Mouse (Mus musculus): ENCODE measurements around the gene Thtpa. TPM values are rescaled to one million over a fixed set of nuclear protein-coding genes. Genes with fewer than 3 reads are reported as not detected.

Gene Thtpa
- polyA plus RNA-seq, 1 experiment from 2014 or later: 29.8 TPM

GRCm38 (mm10) chr14:55063581-55064381 is 30.8 kb upstream of the Thtpa start:
- H3K4me2 ChIP-seq: no peak overlapping the region
- 90% methylated on average over 22 of the region's 22 CpGs for WGBS
- no peak overlapping the region for H3K27ac ChIP-seq (replicated peaks)
- no peaks in the 10 kb centered on the region for H3K9me3 ChIP-seq
- peaks cover 68% of the 10 kb centered on the region for H3K36me3 ChIP-seq
- H3K4me1 ChIP-seq (replicated peaks): peaks cover 56% of the 10 kb centered on the region
- no peak overlapping the region for H3K4me3 ChIP-seq
- H3K9ac ChIP-seq: no peak overlapping the region
- H3K27me3 ChIP-seq: no peaks in the 10 kb centered on the region
- ATAC-seq (ENCODE audit: low read depth): no peak

GRCm38 (mm10) chr14:55064481-55065370 is 29.9 kb upstream of the Thtpa start:
- Histone ChIP-seq H3K4me3 (no peak overlapping the region), H3K27ac (replicated peaks) (no peak overlapping the region), H3K36me3 (peaks cover 78% of the 10 kb centered on the region), H3K4me2 (no peak overlapping the region), H3K9me3 (no peaks in the 10 kb centered on the region), H3K27me3 (no peaks in the 10 kb centered on the region), H3K9ac (no peak overlapping the region), H3K4me1 (replicated peaks) (peaks cover 46% of the 10 kb centered on the region)
- no peak for ATAC-seq (ENCODE audit: low read depth)
- 79% methylated on average over 35 of the region's 35 CpGs for WGBS

- H3K27me3 ChIP-seq: no peaks in the 10 kb centered on the region
- no peaks in the 10 kb centered on the region for H3K9me3 ChIP-seq
- H3K4me3 ChIP-seq: no peak overlapping the region
- WGBS: 85% methylated on average over 13 of the region's 13 CpGs
- H3K4me2 ChIP-seq: no peak overlapping the region
- ATAC-seq (ENCODE audit: low read depth): no peak
- H3K4me1 ChIP-seq (replicated peaks): peaks cover 42% of the 10 kb centered on the region
- no peak overlapping the region for H3K27ac ChIP-seq (replicated peaks)
- peaks cover 84% of the 10 kb centered on the region for H3K36me3 ChIP-seq
- H3K9ac ChIP-seq: no peak overlapping the region
Observed at GRCm38 (mm10) chr14:55065391-55065790, 29.2 kb upstream of the Thtpa start.

- Histone ChIP-seq H3K4me3 (no peak overlapping the region), H3K9me3 (no peaks in the 10 kb centered on the region), H3K27ac (replicated peaks) (no peak overlapping the region), H3K4me1 (replicated peaks) (peaks cover 35% of the 10 kb centered on the region), H3K27me3 (no peaks in the 10 kb centered on the region), H3K9ac (no peak overlapping the region), H3K36me3 (peaks cover 91% of the 10 kb centered on the region), H3K4me2 (no peak overlapping the region)
- 90% methylated on average over 8 of the region's 8 CpGs for WGBS
- ATAC-seq (ENCODE audit: low read depth): no peak
Observed at GRCm38 (mm10) chr14:55066042-55066441, 28.5 kb upstream of the Thtpa start.

GRCm38 (mm10) chr14:55071756-55072155 is 22.8 kb upstream of the Thtpa start:
- no peak overlapping the region for H3K4me3 ChIP-seq
- H3K27me3 ChIP-seq: no peaks in the 10 kb centered on the region
- peaks cover 35% of the 10 kb centered on the region for H3K4me1 ChIP-seq (replicated peaks)
- H3K4me2 ChIP-seq: peak overlapping the region; percentile 20; the same call in 1 of the 2 replicates
- 22% methylated on average over 19 of the region's 19 CpGs for WGBS
- H3K9me3 ChIP-seq: no peaks in the 10 kb centered on the region
- H3K27ac ChIP-seq (replicated peaks): peak overlapping the region; percentile 28
- H3K36me3 ChIP-seq: peaks cover 83% of the 10 kb centered on the region
- ATAC-seq (ENCODE audit: low read depth): no peak
- peak overlapping the region; percentile 53; the same call in 1 of the 2 replicates for H3K9ac ChIP-seq

- Histone ChIP-seq H3K27me3 (no peaks in the 10 kb centered on the region), H3K4me2 (no peak overlapping the region), H3K36me3 (peaks cover 57% of the 10 kb centered on the region), H3K27ac (replicated peaks) (no peak overlapping the region), H3K9me3 (no peaks in the 10 kb centered on the region), H3K4me1 (replicated peaks) (peaks cover 62% of the 10 kb centered on the region), H3K4me3 (no peak overlapping the region), H3K9ac (no peak overlapping the region)
- ATAC-seq (ENCODE audit: low read depth): no peak
- WGBS: 89% methylated on average over 12 of the region's 12 CpGs
Observed at GRCm38 (mm10) chr14:55074416-55074815, 20.2 kb upstream of the Thtpa start.

- no peaks in the 10 kb centered on the region for H3K9me3 ChIP-seq
- no peak overlapping the region for H3K4me2 ChIP-seq
- H3K4me3 ChIP-seq: no peak overlapping the region
- H3K27me3 ChIP-seq: no peaks in the 10 kb centered on the region
- H3K4me1 ChIP-seq (replicated peaks): peaks cover 78% of the 10 kb centered on the region
- H3K9ac ChIP-seq: no peak overlapping the region
- no peak for ATAC-seq (ENCODE audit: low read depth)
- peak overlapping the region; percentile 96; the same call in 1 of the 2 replicates for H3K27ac ChIP-seq (replicated peaks)
- 44% methylated on average over 6 of the region's 6 CpGs for WGBS
- H3K36me3 ChIP-seq: peaks cover 39% of the 10 kb centered on the region
Observed at GRCm38 (mm10) chr14:55076224-55076623, 18.4 kb upstream of the Thtpa start.

GRCm38 (mm10) chr14:55076956-55077355 is 17.6 kb upstream of the Thtpa start:
- no peak overlapping the region for H3K4me2 ChIP-seq
- ATAC-seq (ENCODE audit: low read depth): no peak
- no peaks in the 10 kb centered on the region for H3K9me3 ChIP-seq
- 0 out of 2 replicates have a peak overlapping the region, but pooled peaks have one; percentile 63 for H3K9ac ChIP-seq
- no peaks in the 10 kb centered on the region for H3K27me3 ChIP-seq
- H3K36me3 ChIP-seq: peaks cover 36% of the 10 kb centered on the region
- 64% methylated on average over 3 of the region's 3 CpGs for WGBS
- no peak overlapping the region for H3K4me3 ChIP-seq
- peaks cover 79% of the 10 kb centered on the region for H3K4me1 ChIP-seq (replicated peaks)
- H3K27ac ChIP-seq (replicated peaks): peak overlapping the region; percentile 96

GRCm38 (mm10) chr14:55077481-55078365 is 16.9 kb upstream of the Thtpa start:
- peak; percentile 21; the same call in 1 of the 2 replicates for ATAC-seq (ENCODE audit: low read depth)
- Histone ChIP-seq H3K4me3 (no peak overlapping the region), H3K36me3 (peaks cover 30% of the 10 kb centered on the region), H3K27me3 (no peaks in the 10 kb centered on the region), H3K4me1 (replicated peaks) (peaks cover 71% of the 10 kb centered on the region), H3K9me3 (no peaks in the 10 kb centered on the region), H3K27ac (replicated peaks) (peak overlapping the region; percentile 96), H3K4me2 (peak overlapping the region; percentile 51), H3K9ac (peak overlapping the region; percentile 63)
- WGBS: 9% methylated on average over 15 of the region's 15 CpGs

GRCm38 (mm10) chr14:55078366-55078989 is 16.1 kb upstream of the Thtpa start:
- ATAC-seq (ENCODE audit: low read depth): peak; percentile 84
- H3K4me2 ChIP-seq: peak overlapping the region; percentile 51
- peak overlapping the region; percentile 12; the same call in 1 of the 2 replicates for H3K4me3 ChIP-seq
- peaks cover 73% of the 10 kb centered on the region for H3K4me1 ChIP-seq (replicated peaks)
- H3K36me3 ChIP-seq: peaks cover 23% of the 10 kb centered on the region
- H3K9ac ChIP-seq: peak overlapping the region; percentile 63
- peak overlapping the region; percentile 96 for H3K27ac ChIP-seq (replicated peaks)
- H3K27me3 ChIP-seq: no peaks in the 10 kb centered on the region
- 3% methylated on average over 23 of the region's 23 CpGs for WGBS
- no peaks in the 10 kb centered on the region for H3K9me3 ChIP-seq
